Comparison of ENCODE assay signal across 8 mouse cellular contexts in genomic region chr5:23251462-23252224, GRCm38 (mm10).
DNase-seq lines count a peak whose midpoint lies in the region; ATAC-seq and TF ChIP-seq lines count a peak whose summit lies in the region.

No protein-coding gene starts in this region.

- H3K27me3 ChIP-seq in kidney, embryonic 14.5 days (ENCODE audit: control insufficient read depth, insufficient read depth, low read length) = no peaks in the 10 kb centered on the region
- H3K27me3 ChIP-seq in intestine, postnatal 0 days (replicated peaks; ENCODE audit: control insufficient read depth, insufficient read depth, low read length) = no peaks in the 10 kb centered on the region
- H3K27me3 ChIP-seq in liver, embryonic 14.5 days (ENCODE audit: control insufficient read depth, insufficient read depth, low read length) = no peaks in the 10 kb centered on the region

- no peak overlapping the region for H3K9ac ChIP-seq in kidney, embryonic 14.5 days (ENCODE audit: low read depth, low read length)
- H3K9ac ChIP-seq in intestine, postnatal 0 days (ENCODE audit: low read depth, low read length) = no peak overlapping the region
- no peak overlapping the region for H3K9ac ChIP-seq in liver, embryonic 14.5 days (replicated peaks)

- peaks cover 12% of the 10 kb centered on the region; the same call in 1 of the 2 replicates for H3K4me1 ChIP-seq in kidney, embryonic 14.5 days (ENCODE audit: control insufficient read depth, insufficient read depth, low read length)
- peaks cover 4% of the 10 kb centered on the region; the same call in 1 of the 2 replicates for H3K4me1 ChIP-seq in intestine, postnatal 0 days (replicated peaks; ENCODE audit: control insufficient read depth, insufficient read depth, low read length)
- no peaks in the 10 kb centered on the region; a peak in 1 of 4 replicates for H3K4me1 ChIP-seq in liver, embryonic 14.5 days (replicated peaks; ENCODE audit: control insufficient read depth in 2 of 2, insufficient read depth in 2 of 2, low read length in 1 of 2)

- TF ChIP-seq CTCF in brain, embryonic 14.5 days (IDR thresholded peaks at IDR 0.05; ENCODE audit: borderline replicate concordance, extremely low read depth, insufficient read depth, insufficient read length) = peak; percentile 51; the same call in 1 of the 2 replicates
- TF ChIP-seq CTCF in intestine, postnatal 0 days (IDR thresholded peaks at IDR 0.05; ENCODE audit: low read depth) = peak; percentile 80
- peak; percentile 65 for TF ChIP-seq CTCF in liver, embryonic 14.5 days (IDR thresholded peaks at IDR 0.05; ENCODE audit: low read depth)

- H3K4me3 ChIP-seq in kidney, embryonic 14.5 days (ENCODE audit: low read length) = no peak overlapping the region
- H3K4me3 ChIP-seq in intestine, postnatal 0 days (ENCODE audit: low read depth, low read length) = no peak overlapping the region
- H3K4me3 ChIP-seq in liver, embryonic 14.5 days (ENCODE audit: insufficient read depth in 1 of 2, low read depth in 2 of 2, low read length in 2 of 2) = no peak overlapping the region

- no peaks in the 10 kb centered on the region for H3K36me3 ChIP-seq in kidney, embryonic 14.5 days (ENCODE audit: control insufficient read depth, insufficient read depth, low read length)
- H3K36me3 ChIP-seq in intestine, postnatal 0 days (ENCODE audit: control insufficient read depth, insufficient read depth) = no peaks in the 10 kb centered on the region
- no peaks in the 10 kb centered on the region for H3K36me3 ChIP-seq in liver, embryonic 14.5 days (replicated peaks; ENCODE audit: control insufficient read depth, insufficient read depth, low read depth)

- TF ChIP-seq EP300 in liver, embryonic 14.5 days (IDR thresholded peaks at IDR 0.05; ENCODE audit: low read depth) = no peak

- H3K4me2 ChIP-seq in kidney, embryonic 14.5 days (replicated peaks; ENCODE audit: low read depth, low read length) = no peak overlapping the region
- H3K4me2 ChIP-seq in intestine, postnatal 0 days (replicated peaks; ENCODE audit: low read depth) = peak overlapping the region; percentile 32; the same call in 1 of the 2 replicates
- no peak overlapping the region for H3K4me2 ChIP-seq in liver, embryonic 14.5 days (ENCODE audit: low read depth)

- no peak for TF ChIP-seq POLR2A in brain, embryonic 14.5 days (IDR thresholded peaks at IDR 0.05; ENCODE audit: borderline replicate concordance, extremely low read depth, insufficient read depth, insufficient read length, poor library complexity, severe bottlenecking)

- no peaks in the 10 kb centered on the region for H3K9me3 ChIP-seq in kidney, embryonic 14.5 days (ENCODE audit: control insufficient read depth, low read length)
- no peaks in the 10 kb centered on the region for H3K9me3 ChIP-seq in intestine, postnatal 0 days (ENCODE audit: control insufficient read depth)
- no peaks in the 10 kb centered on the region for H3K9me3 ChIP-seq in liver, embryonic 14.5 days (ENCODE audit: control insufficient read depth, low read length)

- DNase-seq in kidney, adult 11 months = peak; percentile 63
- peak; percentile 44 for DNase-seq in brain, embryonic 14.5 days (ENCODE audit: low read depth)
- DNase-seq in gastrocnemius, postnatal 25 days = peak; percentile 72
- DNase-seq in liver, embryonic 14.5 days (ENCODE audit: low read depth in 3 of 3, low spot score in 3 of 3) = peak in 2 of 3 experiments; percentile 5 to 11
- peak; percentile 63 for DNase-seq in ovary, postnatal 14 days (ENCODE audit: low spot score)
- peak; percentile 45 to 61 for DNase-seq in thymus, postnatal 36 days

- 48% methylated on average over 12 of the region's 12 CpGs for WGBS in kidney, embryonic 14.5 days
- WGBS in intestine, postnatal 0 days = 38% methylated on average over 12 of the region's 12 CpGs
- 11% methylated on average over 12 of the region's 12 CpGs for WGBS in liver, embryonic 14.5 days (ENCODE audit: insufficient replicate concordance)

- ATAC-seq in kidney, embryonic 14.5 days (ENCODE audit: low FRiP score, low TSS enrichment) = no peak
- peak; percentile 33; the same call in 1 of the 2 replicates for ATAC-seq in intestine, postnatal 0 days
- no peak for ATAC-seq in liver, embryonic 14.5 days (ENCODE audit: insufficient read depth)

- H3K27ac ChIP-seq in kidney, embryonic 14.5 days (ENCODE audit: low read depth, low read length) = no peak overlapping the region
- H3K27ac ChIP-seq in intestine, postnatal 0 days (ENCODE audit: low read depth, low read length) = no peak overlapping the region
- H3K27ac ChIP-seq in liver, embryonic 14.5 days = no peak overlapping the region

Comparison
In these comparisons a context has a peak if more than half of its experiments do, and no peak if none do; other contexts are left out.
1. DNase-seq: peak in every context shown above with its lines; median percentile 72 in gastrocnemius, postnatal 25 days; 63 in kidney, adult 11 months; 63 in ovary, postnatal 14 days; 53 in thymus, postnatal 36 days; 44 in brain, embryonic 14.5 days; 8 in liver, embryonic 14.5 days.